Mouse (Mus musculus) limb, embryonic 12.5 days (tissue): ENCODE results near the gene Olfml2a. TPM values are rescaled to one million over a fixed set of nuclear protein-coding genes. Genes with fewer than 3 reads are reported as not detected.

Source experiments
- ATAC-seq: fragments of 200-750 bp; cut with Nextera tagmentation; 2 replicates; pipeline ENCODE4 v1.8.0; 2017; ENCODE audit warnings: low read depth, moderate TSS enrichment; ENCODE audit not compliant: insufficient number of reproducible peaks, insufficient read depth, low FRiP score, low TSS enrichment
- H3K27ac ChIP-seq: fragments of 300-500 bp; sonication (generic); 2 replicates; pipeline ENCODE4 v1.5.1; 2016; ENCODE audit warnings: mild to moderate bottlenecking, moderate library complexity
- H3K27me3 ChIP-seq: fragments of 300-500 bp; sonication (generic); 2 replicates; pipeline ENCODE4 v1.6.1; 2016; ENCODE audit warnings: mild to moderate bottlenecking, moderate library complexity
- H3K36me3 ChIP-seq: fragments of 300-500 bp; sonication (generic); 2 replicates; pipeline ENCODE4 v1.6.1; 2016; ENCODE audit warnings: mild to moderate bottlenecking, moderate library complexity
- H3K4me1 ChIP-seq: fragments of 300-500 bp; sonication (generic); replicated peaks from 2 replicates; pipeline ENCODE4 v1.6.1; 2016
- H3K4me2 ChIP-seq: fragments of 300-500 bp; sonication (generic); 2 replicates; pipeline ENCODE4 v1.6.1; 2016; ENCODE audit warnings: mild to moderate bottlenecking, moderate library complexity
- H3K4me3 ChIP-seq: fragments of 300-500 bp; sonication (generic); replicated peaks from 2 replicates; pipeline ENCODE4 v1.5.1; 2016; ENCODE audit warnings: mild to moderate bottlenecking
- H3K9ac ChIP-seq: fragments of 300-500 bp; sonication (generic); replicated peaks from 2 replicates; pipeline ENCODE4 v1.6.1; 2016; ENCODE audit warnings: mild to moderate bottlenecking, moderate library complexity
- H3K9me3 ChIP-seq: fragments of 300-500 bp; sonication (generic); 2 replicates; pipeline ENCODE4 v1.6.1; 2016; ENCODE audit warnings: mild to moderate bottlenecking, moderate library complexity
- WGBS: fragments of 180-500 bp; shearing (Covaris S2); methylation state at CpG from one replicate; pipeline ENCODE4 v1.1.7; 2016; 5-methylcytosine and 5-hydroxymethylcytosine counted together
- polyA plus RNA-seq: library from polyadenylated mRNA; unstranded; fragments of >200 nt; fragmentation: Nextera tagmentation; extraction: Ambion mirVana; gene quantifications from 2 replicates; pipeline ENCODE4 v1.2.1, GENCODE M21; 2016

Gene Olfml2a
- polyA plus RNA-seq, 1 experiment from 2014 or later = 4.7 TPM

GRCm38 (mm10) chr2:38939047-38939446 is 7.3 kb downstream of the Olfml2a start:
- Histone ChIP-seq H3K4me2 (no peak overlapping the region), H3K9ac (no peak overlapping the region), H3K36me3 (no peaks in the 10 kb centered on the region), H3K9me3 (no peaks in the 10 kb centered on the region), H3K27me3 (no peaks in the 10 kb centered on the region), H3K4me1 (peaks cover 13% of the 10 kb centered on the region), H3K4me3 (no peak overlapping the region), H3K27ac (no peak overlapping the region)
- WGBS = 69% methylated on average over 2 of the region's 2 CpGs
- no peak for ATAC-seq

GRCm38 (mm10) chr2:38941426-38941825 is 9.6 kb downstream of the Olfml2a start:
- Histone ChIP-seq H3K27me3 (no peaks in the 10 kb centered on the region), H3K36me3 (no peaks in the 10 kb centered on the region), H3K9ac (no peak overlapping the region), H3K9me3 (no peaks in the 10 kb centered on the region), H3K4me2 (no peak overlapping the region), H3K4me1 (no peaks in the 10 kb centered on the region), H3K4me3 (no peak overlapping the region), H3K27ac (no peak overlapping the region)
- ATAC-seq = no peak
- WGBS = 82% methylated on average over 14 of the region's 14 CpGs

- Histone ChIP-seq H3K4me1 (no peaks in the 10 kb centered on the region), H3K36me3 (no peaks in the 10 kb centered on the region), H3K4me3 (no peak overlapping the region), H3K4me2 (no peak overlapping the region), H3K27me3 (no peaks in the 10 kb centered on the region), H3K9ac (no peak overlapping the region), H3K27ac (no peak overlapping the region), H3K9me3 (no peaks in the 10 kb centered on the region)
- no peak for ATAC-seq
- 71% methylated on average over 2 of the region's 2 CpGs for WGBS
Observed at GRCm38 (mm10) chr2:38941898-38942297, 10.1 kb downstream of the Olfml2a start.

GRCm38 (mm10) chr2:38943161-38943560 is 11.4 kb downstream of the Olfml2a start:
- 86% methylated on average over 5 of the region's 5 CpGs for WGBS
- Histone ChIP-seq H3K27ac (no peak overlapping the region), H3K9me3 (no peaks in the 10 kb centered on the region), H3K36me3 (no peaks in the 10 kb centered on the region), H3K9ac (no peak overlapping the region), H3K4me3 (no peak overlapping the region), H3K4me1 (no peaks in the 10 kb centered on the region), H3K27me3 (no peaks in the 10 kb centered on the region), H3K4me2 (no peak overlapping the region)
- no peak for ATAC-seq

- 56% methylated on average over 2 of the region's 2 CpGs for WGBS
- Histone ChIP-seq H3K36me3 (no peaks in the 10 kb centered on the region), H3K9ac (no peak overlapping the region), H3K4me2 (no peak overlapping the region), H3K9me3 (no peaks in the 10 kb centered on the region), H3K4me1 (no peaks in the 10 kb centered on the region), H3K27me3 (no peaks in the 10 kb centered on the region), H3K27ac (no peak overlapping the region), H3K4me3 (no peak overlapping the region)
- no peak for ATAC-seq
Observed at GRCm38 (mm10) chr2:38943977-38944376, 12.2 kb downstream of the Olfml2a start.

- Histone ChIP-seq H3K4me1 (no peaks in the 10 kb centered on the region), H3K27me3 (no peaks in the 10 kb centered on the region)
Observed at GRCm38 (mm10) chr2:38944460-38945161, 12.8 kb downstream of the Olfml2a start.

GRCm38 (mm10) chr2:38947566-38947965 is 15.8 kb downstream of the Olfml2a start:
- Histone ChIP-seq H3K9me3 (no peaks in the 10 kb centered on the region), H3K4me1 (no peaks in the 10 kb centered on the region), H3K36me3 (no peaks in the 10 kb centered on the region), H3K27ac (0 out of 2 replicates have a peak overlapping the region, but pooled peaks have one; percentile 25), H3K4me2 (no peak overlapping the region), H3K9ac (no peak overlapping the region), H3K27me3 (no peaks in the 10 kb centered on the region), H3K4me3 (no peak overlapping the region)
- ATAC-seq = no peak
- 68% methylated on average over 7 of the region's 7 CpGs for WGBS

More at GRCm38 (mm10) chr2:38944460-38945161, 12.8 kb downstream of the Olfml2a start:
- Histone ChIP-seq H3K36me3 (no peaks in the 10 kb centered on the region), H3K9ac (no peak overlapping the region), H3K9me3 (no peaks in the 10 kb centered on the region), H3K27ac (no peak overlapping the region), H3K4me2 (no peak overlapping the region), H3K4me3 (no peak overlapping the region)
- 69% methylated on average over 3 of the region's 3 CpGs for WGBS
- no peak for ATAC-seq

- H3K4me3 ChIP-seq = no peak overlapping the region
- H3K4me1 ChIP-seq = no peaks in the 10 kb centered on the region
- H3K27me3 ChIP-seq = no peaks in the 10 kb centered on the region
- H3K4me2 ChIP-seq = no peak overlapping the region
- ATAC-seq = no peak
- H3K9ac ChIP-seq = no peak overlapping the region
- H3K9me3 ChIP-seq = no peaks in the 10 kb centered on the region
- no peaks in the 10 kb centered on the region for H3K36me3 ChIP-seq
- 87% methylated on average over 7 of the region's 7 CpGs for WGBS
- no peak overlapping the region; the same call in 1 of the 2 replicates for H3K27ac ChIP-seq
Observed at GRCm38 (mm10) chr2:38950281-38950719, 18.5 kb downstream of the Olfml2a start.

GRCm38 (mm10) chr2:38953152-38953883 is 21.5 kb downstream of the Olfml2a start:
- H3K27ac ChIP-seq = no peak overlapping the region
- no peak for ATAC-seq
- H3K27me3 ChIP-seq = no peaks in the 10 kb centered on the region
- H3K36me3 ChIP-seq = no peaks in the 10 kb centered on the region
- no peaks in the 10 kb centered on the region for H3K4me1 ChIP-seq
- H3K4me3 ChIP-seq = no peak overlapping the region
- 64% methylated on average over 5 of the region's 5 CpGs for WGBS
- no peak overlapping the region for H3K4me2 ChIP-seq
- no peaks in the 10 kb centered on the region for H3K9me3 ChIP-seq
- H3K9ac ChIP-seq = no peak overlapping the region

GRCm38 (mm10) chr2:38956062-38956461 is 24.3 kb downstream of the Olfml2a start:
- WGBS = 58% methylated on average over 2 of the region's 2 CpGs
- Histone ChIP-seq H3K27me3 (no peaks in the 10 kb centered on the region), H3K4me1 (no peaks in the 10 kb centered on the region)

GRCm38 (mm10) chr2:38957671-38958223 is 26.0 kb downstream of the Olfml2a start:
- no peak overlapping the region for H3K4me3 ChIP-seq
- no peaks in the 10 kb centered on the region for H3K27me3 ChIP-seq
- no peak overlapping the region for H3K27ac ChIP-seq
- no peak overlapping the region for H3K4me2 ChIP-seq
- H3K4me1 ChIP-seq = no peaks in the 10 kb centered on the region
- no peak overlapping the region for H3K9ac ChIP-seq
- H3K36me3 ChIP-seq = no peaks in the 10 kb centered on the region
- no peaks in the 10 kb centered on the region for H3K9me3 ChIP-seq
- WGBS = 82% methylated on average over 5 of the region's 5 CpGs
- ATAC-seq = no peak

More at GRCm38 (mm10) chr2:38956062-38956461, 24.3 kb downstream of the Olfml2a start:
- H3K36me3 ChIP-seq = no peaks in the 10 kb centered on the region
- no peak overlapping the region for H3K4me2 ChIP-seq
- no peaks in the 10 kb centered on the region for H3K9me3 ChIP-seq
- no peak overlapping the region for H3K27ac ChIP-seq
- no peak overlapping the region for H3K4me3 ChIP-seq
- no peak for ATAC-seq
- no peak overlapping the region for H3K9ac ChIP-seq
